Mouse (Mus musculus): ENCODE results near the gene Srd5a1. TPM values are rescaled to one million over a fixed set of nuclear protein-coding genes. Genes with fewer than 3 reads are reported as not detected.
"Not testable (repeated sequence)": the region's sequence is repeated elsewhere in the genome, so short reads cannot be mapped to it uniquely, and the experiment has no call there.

Srd5a1 gene
- polyA plus RNA-seq, 1 experiment from 2014 or later, result 26.7 TPM

DNA sequence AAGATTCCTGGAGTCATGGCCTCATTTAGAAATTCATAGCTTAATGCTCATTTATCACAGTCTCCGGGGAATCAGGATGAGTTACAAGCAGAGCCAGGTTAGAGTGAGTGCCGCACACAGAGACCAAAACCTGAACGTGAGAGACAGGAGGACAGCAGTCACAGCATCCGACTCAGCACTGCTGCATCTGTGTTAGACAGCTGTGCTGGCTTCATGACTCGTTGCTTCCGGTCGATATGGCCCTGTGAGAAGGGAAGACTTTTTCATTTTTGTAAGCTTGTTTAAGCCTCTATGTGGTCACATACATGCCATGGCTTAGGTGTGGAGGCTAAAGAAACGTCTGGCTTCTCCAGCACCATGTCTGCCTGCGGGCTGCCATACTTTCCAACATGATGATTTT lies 26.4 kb upstream of the Srd5a1 start:
- no peaks in the 10 kb centered on the region for H3K9me3 ChIP-seq (replicated peaks)
- H3K4me1 ChIP-seq, result no peaks in the 10 kb centered on the region
- no peak overlapping the region for H3K9ac ChIP-seq
- no peaks in the 10 kb centered on the region for H3K27me3 ChIP-seq
- no peak overlapping the region for H3K27ac ChIP-seq
- no peak overlapping the region for H3K4me2 ChIP-seq (replicated peaks)
- H3K36me3 ChIP-seq, result peaks cover 69% of the 10 kb centered on the region
- WGBS, result 92% methylated on average over 9 of the region's 9 CpGs
- ATAC-seq (ENCODE audit: low FRiP score), result no peak
- no peak overlapping the region for H3K4me3 ChIP-seq

DNA sequence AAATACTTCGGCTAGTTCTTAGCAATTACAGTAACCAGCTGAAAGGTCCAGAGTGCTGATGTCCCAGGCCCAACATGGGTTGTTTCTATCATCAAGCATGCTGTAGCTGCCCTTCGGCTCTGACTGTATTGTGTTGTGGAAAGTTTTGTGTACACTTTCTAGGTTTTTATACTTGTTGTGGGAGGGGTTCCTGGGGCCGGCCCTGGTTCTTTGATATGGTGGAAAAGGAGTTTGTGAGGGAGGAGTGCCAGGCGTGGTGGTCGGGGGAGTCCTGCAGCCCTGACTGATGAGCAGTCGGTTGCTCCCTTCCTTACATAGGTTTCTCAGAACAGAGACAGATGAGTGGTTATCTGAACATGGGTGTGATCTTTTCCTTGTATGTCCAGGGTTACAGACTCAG lies 25.6 kb upstream of the Srd5a1 start:
- Histone ChIP-seq H3K36me3 (peaks cover 77% of the 10 kb centered on the region), H3K9ac (no peak overlapping the region)
- 88% methylated on average over 6 of the region's 6 CpGs for WGBS

DNA sequence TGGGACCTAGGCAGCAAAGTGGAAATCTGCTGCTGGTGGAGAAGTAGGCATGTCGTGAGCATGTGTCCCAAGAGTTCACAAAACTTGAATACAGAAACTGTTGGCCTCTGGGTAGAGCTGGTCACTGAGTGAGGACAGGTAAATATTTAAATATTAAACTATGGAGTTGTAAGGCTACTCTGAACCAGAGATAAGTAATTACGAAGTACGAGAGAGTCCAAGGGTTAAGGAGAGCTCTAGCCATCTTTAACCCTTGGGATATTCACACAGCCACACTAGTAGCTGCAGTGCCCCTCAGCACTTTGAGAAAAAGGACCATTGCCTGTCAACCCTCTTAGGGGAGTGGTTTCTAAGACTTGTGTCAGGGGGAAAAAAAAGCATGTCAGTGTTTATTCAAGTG lies 25.1 kb upstream of the Srd5a1 start:
- no peak for ATAC-seq (ENCODE audit: low FRiP score)
- no peak overlapping the region for H3K27ac ChIP-seq
- H3K4me2 ChIP-seq (replicated peaks), result no peak overlapping the region
- 96% methylated on average over 3 of the region's 3 CpGs for WGBS
- no peaks in the 10 kb centered on the region for H3K27me3 ChIP-seq
- no peak overlapping the region for H3K9ac ChIP-seq
- H3K4me1 ChIP-seq, result no peaks in the 10 kb centered on the region
- no peak overlapping the region for H3K4me3 ChIP-seq
- H3K36me3 ChIP-seq, result peaks cover 81% of the 10 kb centered on the region
- no peaks in the 10 kb centered on the region for H3K9me3 ChIP-seq (replicated peaks)

More for the DNA sequence above, 25.6 kb upstream of the Srd5a1 start:
- no peak for ATAC-seq (ENCODE audit: low FRiP score)
- no peaks in the 10 kb centered on the region for H3K9me3 ChIP-seq (replicated peaks)
- no peak overlapping the region for H3K27ac ChIP-seq
- no peak overlapping the region for H3K4me3 ChIP-seq
- no peaks in the 10 kb centered on the region for H3K4me1 ChIP-seq
- H3K27me3 ChIP-seq, result no peaks in the 10 kb centered on the region
- no peak overlapping the region for H3K4me2 ChIP-seq (replicated peaks)

DNA sequence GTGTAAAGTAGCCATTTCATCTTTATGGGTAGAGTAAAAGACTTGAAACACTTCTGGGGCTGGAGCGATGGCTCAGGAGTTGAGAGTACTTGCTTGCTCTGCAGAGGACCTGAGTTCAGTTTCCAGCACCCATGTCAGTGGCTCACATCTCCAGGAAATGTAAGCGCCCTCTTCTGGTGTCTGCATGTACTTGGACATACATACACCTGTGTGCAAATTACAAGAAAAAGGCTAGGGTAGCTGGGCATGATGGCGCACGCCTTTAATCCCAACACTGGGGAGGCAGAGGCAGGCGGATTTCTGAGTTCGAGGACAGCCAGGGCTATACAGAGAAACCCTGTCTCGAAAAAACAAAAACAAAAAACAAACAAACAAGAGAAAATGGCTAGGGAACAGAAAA lies 24.6 kb upstream of the Srd5a1 start:
- ATAC-seq (ENCODE audit: low FRiP score); H3K9me3 ChIP-seq (replicated peaks); H3K4me2 ChIP-seq (replicated peaks); H3K4me1 ChIP-seq; H3K27me3 ChIP-seq; H3K9ac ChIP-seq; H3K27ac ChIP-seq; H3K4me3 ChIP-seq: not testable (repeated sequence)
- 97% methylated on average over 7 of the region's 7 CpGs for WGBS
- H3K36me3 ChIP-seq, result peaks cover 87% of the 10 kb centered on the region

DNA sequence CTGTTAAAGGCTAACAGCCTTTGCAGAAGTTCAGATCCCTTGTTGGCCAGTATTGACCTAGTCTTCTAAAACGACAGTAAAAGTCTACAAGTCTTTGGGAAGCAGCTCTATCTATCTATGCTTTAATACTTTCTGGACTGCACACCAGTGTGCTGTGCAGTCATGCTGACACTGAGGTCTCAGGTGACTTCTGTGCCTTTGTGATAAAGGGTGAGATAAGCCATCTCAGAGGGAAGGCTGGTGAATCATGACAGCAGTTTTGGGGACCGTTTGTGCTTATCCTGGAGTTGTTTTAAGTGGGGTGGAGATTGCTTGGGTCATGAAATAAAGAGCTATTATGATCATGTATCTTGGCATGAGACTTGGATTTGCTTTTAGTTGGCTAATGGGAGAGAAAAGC lies 22.7 kb upstream of the Srd5a1 start:
- H3K4me2 ChIP-seq (replicated peaks), result no peak overlapping the region
- H3K4me1 ChIP-seq, result no peaks in the 10 kb centered on the region
- no peak overlapping the region for H3K4me3 ChIP-seq
- no peaks in the 10 kb centered on the region for H3K9me3 ChIP-seq (replicated peaks)
- H3K9ac ChIP-seq, result no peak overlapping the region
- ATAC-seq (ENCODE audit: low FRiP score), result no peak
- peaks cover 94% of the 10 kb centered on the region for H3K36me3 ChIP-seq
- no peak overlapping the region for H3K27ac ChIP-seq
- no peaks in the 10 kb centered on the region for H3K27me3 ChIP-seq
- 93% methylated on average over 2 of the region's 2 CpGs for WGBS

DNA sequence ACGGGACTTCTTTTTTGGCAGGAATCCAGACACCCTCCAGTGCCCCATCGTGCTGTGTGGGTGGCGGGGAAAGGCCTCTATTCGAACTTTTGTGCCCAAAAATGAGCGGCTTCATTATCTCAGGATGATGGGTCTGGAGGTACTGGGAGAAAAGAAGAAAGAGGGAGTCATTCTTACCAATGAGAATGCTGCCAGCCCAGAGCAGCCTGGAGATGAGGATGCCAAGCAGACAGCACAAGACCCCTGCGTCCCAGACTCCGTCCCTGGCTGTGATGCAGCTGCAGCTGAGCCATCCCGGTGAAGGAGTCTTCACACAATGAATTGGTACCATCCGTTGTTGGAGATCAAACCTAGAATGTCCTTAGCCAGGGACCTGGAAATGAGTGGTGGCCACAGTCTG lies 22.3 kb upstream of the Srd5a1 start:
- H3K27ac ChIP-seq, result no peak overlapping the region
- WGBS, result 88% methylated on average over 9 of the region's 9 CpGs
- H3K4me1 ChIP-seq, result no peaks in the 10 kb centered on the region
- no peaks in the 10 kb centered on the region for H3K27me3 ChIP-seq
- no peak for ATAC-seq (ENCODE audit: low FRiP score)
- H3K4me2 ChIP-seq (replicated peaks), result no peak overlapping the region
- no peaks in the 10 kb centered on the region for H3K9me3 ChIP-seq (replicated peaks)
- H3K9ac ChIP-seq, result no peak overlapping the region
- H3K36me3 ChIP-seq, result peaks cover 97% of the 10 kb centered on the region
- no peak overlapping the region for H3K4me3 ChIP-seq

DNA sequence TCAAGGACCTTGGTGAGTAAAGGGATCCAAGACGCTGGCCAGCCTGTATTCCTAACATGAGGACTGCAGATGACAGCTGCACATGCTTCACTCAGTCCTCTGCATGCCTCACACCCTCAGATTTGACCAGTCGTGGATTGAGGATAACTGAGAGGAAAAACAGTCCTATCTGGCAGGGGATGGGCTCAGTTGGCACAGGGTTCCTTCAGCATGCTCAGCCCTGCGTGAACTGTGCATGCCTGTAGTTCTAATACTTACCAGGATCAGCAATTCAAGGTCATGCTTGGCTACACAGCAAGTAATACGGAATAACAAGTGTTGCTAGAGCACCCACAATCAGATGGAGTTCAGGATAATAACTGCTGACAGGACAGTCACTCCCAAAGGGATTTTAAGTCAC lies 20.4 kb upstream of the Srd5a1 start:
- no peak for ATAC-seq (ENCODE audit: low FRiP score)
- Histone ChIP-seq H3K9me3 (replicated peaks) (no peaks in the 10 kb centered on the region), H3K36me3 (peaks cover 100% of the 10 kb centered on the region), H3K4me1 (no peaks in the 10 kb centered on the region), H3K27ac (no peak overlapping the region), H3K4me3 (no peak overlapping the region), H3K9ac (no peak overlapping the region), H3K4me2 (replicated peaks) (no peak overlapping the region), H3K27me3 (no peaks in the 10 kb centered on the region)
- WGBS, result 89% methylated on average over 4 of the region's 4 CpGs

DNA sequence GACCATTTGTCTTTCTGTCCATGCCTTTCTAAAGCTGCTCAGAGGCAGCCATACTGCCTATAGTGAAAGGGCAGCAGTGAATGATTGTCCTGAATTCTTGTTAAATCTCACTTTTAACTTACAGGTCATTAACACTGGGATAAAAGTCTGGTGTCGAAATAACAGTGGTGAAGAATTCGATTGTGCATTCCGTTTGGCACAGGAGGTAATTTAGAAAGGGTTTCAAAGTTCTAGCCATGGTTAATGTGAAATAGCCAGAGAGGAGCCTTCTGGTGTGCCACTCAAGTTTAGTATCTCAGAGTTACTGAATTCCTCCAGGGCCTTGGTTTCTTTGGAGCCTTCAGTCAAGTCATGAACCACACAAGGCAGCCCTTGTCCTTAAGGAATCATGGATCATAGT lies 19.9 kb upstream of the Srd5a1 start:
- Histone ChIP-seq H3K4me1 (no peaks in the 10 kb centered on the region), H3K27me3 (no peaks in the 10 kb centered on the region), H3K36me3 (peaks cover 100% of the 10 kb centered on the region), H3K4me2 (replicated peaks) (no peak overlapping the region), H3K9me3 (replicated peaks) (no peaks in the 10 kb centered on the region), H3K27ac (no peak overlapping the region), H3K9ac (no peak overlapping the region), H3K4me3 (no peak overlapping the region)
- WGBS, result 86% methylated on average over 3 of the region's 3 CpGs
- ATAC-seq (ENCODE audit: low FRiP score), result no peak

DNA sequence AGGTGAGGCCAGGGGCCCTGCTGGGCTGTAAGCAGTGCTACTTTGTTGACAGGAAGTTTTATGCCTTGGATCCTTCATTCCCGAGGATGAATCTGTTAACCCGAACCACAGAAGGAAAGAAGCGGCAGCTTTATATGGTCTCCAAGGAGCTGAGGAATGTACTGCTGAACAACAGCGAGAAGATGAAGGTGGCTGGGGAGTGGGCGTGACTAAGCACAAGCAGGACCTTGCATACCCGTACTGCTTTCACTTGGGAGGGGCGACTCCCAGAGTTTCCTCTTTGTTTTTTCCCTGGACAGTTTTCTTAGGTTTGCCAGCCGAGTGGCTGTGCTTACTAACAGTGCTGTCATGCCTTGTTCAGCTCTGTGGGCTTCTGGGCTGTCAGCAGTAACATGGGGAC lies 19.3 kb upstream of the Srd5a1 start:
- WGBS, result 82% methylated on average over 8 of the region's 8 CpGs
- no peaks in the 10 kb centered on the region for H3K27me3 ChIP-seq
- no peak overlapping the region for H3K4me2 ChIP-seq (replicated peaks)
- no peaks in the 10 kb centered on the region for H3K4me1 ChIP-seq
- no peak; the same call in 1 of the 2 replicates for ATAC-seq (ENCODE audit: low FRiP score)
- H3K4me3 ChIP-seq, result no peak overlapping the region
- H3K9me3 ChIP-seq (replicated peaks), result no peaks in the 10 kb centered on the region
- no peak overlapping the region for H3K9ac ChIP-seq
- H3K27ac ChIP-seq, result no peak overlapping the region
- H3K36me3 ChIP-seq, result peaks cover 100% of the 10 kb centered on the region

DNA sequence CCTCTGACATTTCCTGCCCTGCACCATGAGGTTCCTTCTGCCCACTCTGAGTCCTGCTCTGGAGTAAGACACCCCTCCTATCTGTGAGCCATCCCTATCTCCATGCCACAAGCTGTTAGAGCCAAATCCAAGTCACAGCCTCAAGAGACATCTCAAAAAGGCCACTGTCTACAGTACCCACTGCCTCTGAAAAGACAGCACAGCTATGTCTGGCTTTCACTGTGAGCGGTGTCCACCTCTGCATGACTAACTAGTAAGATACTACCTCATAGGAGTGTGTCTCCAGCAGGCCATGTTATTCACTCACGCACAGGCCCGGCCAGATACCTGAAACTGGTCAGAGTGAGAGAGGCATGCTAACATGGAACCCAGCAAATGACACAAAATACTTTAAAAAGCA lies 16.7 kb upstream of the Srd5a1 start:
- ATAC-seq (ENCODE audit: low FRiP score), result no peak
- Histone ChIP-seq H3K9me3 (replicated peaks) (no peaks in the 10 kb centered on the region), H3K9ac (no peak overlapping the region), H3K4me1 (no peaks in the 10 kb centered on the region), H3K4me3 (no peak overlapping the region), H3K4me2 (replicated peaks) (no peak overlapping the region), H3K27me3 (no peaks in the 10 kb centered on the region), H3K36me3 (peaks cover 100% of the 10 kb centered on the region), H3K27ac (no peak overlapping the region)
- WGBS, result 96% methylated on average over 3 of the region's 3 CpGs

DNA sequence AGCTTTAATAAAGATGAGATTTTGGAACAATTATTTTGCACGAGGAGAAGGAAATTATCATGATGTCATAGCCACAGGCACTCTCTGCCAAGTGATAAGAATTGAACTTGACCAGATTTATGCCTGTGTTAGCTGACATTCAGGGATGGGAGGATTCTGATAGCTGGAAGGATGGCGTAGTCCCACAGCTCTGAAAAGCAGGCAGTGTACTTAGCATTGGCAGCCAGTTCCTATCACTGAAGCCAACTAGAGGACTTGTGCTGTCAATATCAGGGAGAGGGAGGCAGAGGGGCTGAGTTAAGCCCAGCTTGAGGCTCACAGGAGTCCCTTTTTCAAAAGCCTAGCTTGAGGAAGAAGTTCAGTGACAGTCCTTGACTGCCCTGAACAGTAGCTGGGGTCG lies 13.3 kb upstream of the Srd5a1 start:
- Histone ChIP-seq H3K4me3 (no peak overlapping the region), H3K27me3 (no peaks in the 10 kb centered on the region), H3K4me1 (no peaks in the 10 kb centered on the region), H3K4me2 (replicated peaks) (no peak overlapping the region), H3K36me3 (peaks cover 89% of the 10 kb centered on the region), H3K9me3 (replicated peaks) (no peaks in the 10 kb centered on the region), H3K9ac (no peak overlapping the region), H3K27ac (no peak overlapping the region)
- 98% methylated on average over 3 of the region's 3 CpGs for WGBS
- no peak for ATAC-seq (ENCODE audit: low FRiP score)

DNA sequence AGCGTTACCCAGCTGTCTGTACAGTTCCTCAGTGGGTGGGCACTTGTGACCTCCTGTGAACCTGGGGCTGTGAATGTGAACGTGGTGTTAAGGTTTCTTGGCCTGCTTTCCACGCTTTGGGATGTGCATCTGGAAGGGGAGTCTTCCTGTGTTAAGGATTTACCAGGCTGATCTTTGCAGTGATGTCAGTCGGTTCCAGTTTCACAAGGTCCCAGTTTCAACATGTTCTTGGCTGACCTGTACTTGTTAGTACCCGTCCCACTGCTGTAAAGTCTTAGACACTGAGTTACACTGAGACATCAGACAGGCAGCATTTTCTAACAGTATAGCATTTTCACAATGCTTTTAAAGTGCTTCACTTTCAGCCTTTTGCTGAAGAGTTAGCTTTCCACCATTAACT lies 12.6 kb upstream of the Srd5a1 start:
- Histone ChIP-seq H3K9ac (no peak overlapping the region), H3K4me3 (no peak overlapping the region), H3K27ac (no peak overlapping the region), H3K4me2 (replicated peaks) (no peak overlapping the region), H3K27me3 (no peaks in the 10 kb centered on the region), H3K36me3 (peaks cover 89% of the 10 kb centered on the region), H3K4me1 (no peaks in the 10 kb centered on the region), H3K9me3 (replicated peaks) (no peaks in the 10 kb centered on the region)
- ATAC-seq (ENCODE audit: low FRiP score), result no peak
- 79% methylated on average over 5 of the region's 5 CpGs for WGBS

DNA sequence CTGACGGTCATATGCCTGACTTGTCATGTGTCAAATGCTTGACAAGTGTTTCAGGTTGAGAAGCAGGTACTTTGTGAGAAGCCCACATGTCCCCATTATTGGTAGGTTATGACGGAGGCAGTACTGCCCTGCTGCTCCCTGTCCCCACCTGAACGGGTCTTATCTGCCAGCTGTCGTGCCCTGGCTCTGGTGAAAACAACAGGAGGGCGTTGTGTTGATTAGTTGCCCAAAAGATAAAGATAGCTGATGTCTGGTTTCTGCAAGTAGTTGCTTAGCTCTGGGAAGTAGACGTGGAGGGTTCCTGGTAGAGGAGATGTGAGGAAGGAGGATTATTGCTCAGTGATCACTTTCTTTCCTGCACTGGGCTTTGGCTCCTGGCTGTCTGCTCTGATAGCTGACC lies 5.5 kb upstream of the Srd5a1 start:
- Histone ChIP-seq H3K27ac (no peak overlapping the region), H3K27me3 (no peaks in the 10 kb centered on the region), H3K9me3 (replicated peaks) (no peaks in the 10 kb centered on the region), H3K4me1 (peaks cover 9% of the 10 kb centered on the region), H3K4me3 (no peak overlapping the region), H3K4me2 (replicated peaks) (no peak overlapping the region), H3K9ac (no peak overlapping the region), H3K36me3 (peaks cover 69% of the 10 kb centered on the region)
- ATAC-seq (ENCODE audit: low FRiP score), result no peak
- 89% methylated on average over 6 of the region's 6 CpGs for WGBS

DNA sequence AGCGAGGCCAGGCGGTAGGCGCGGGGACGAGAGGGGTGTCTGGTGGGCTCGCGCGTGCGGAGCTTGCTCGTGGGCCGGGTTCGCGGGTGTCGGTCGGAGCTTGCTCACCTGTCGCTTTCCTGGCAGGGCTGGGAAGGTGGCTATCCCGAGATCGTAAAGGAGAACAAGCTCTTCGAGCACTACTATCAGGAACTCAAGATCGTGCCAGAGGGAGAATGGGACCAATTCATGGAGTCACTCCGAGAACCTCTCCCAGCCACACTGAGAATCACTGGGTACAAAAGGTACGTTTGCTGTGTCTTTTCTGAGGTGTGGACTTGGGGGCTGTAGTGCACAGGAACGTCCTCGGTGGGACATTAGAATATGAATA lies 918 bp upstream of the Srd5a1 start:
- Histone ChIP-seq H3K27ac (no peak overlapping the region), H3K4me1 (peaks cover 13% of the 10 kb centered on the region), H3K27me3 (no peaks in the 10 kb centered on the region), H3K4me2 (replicated peaks) (peak overlapping the region; percentile 80), H3K9ac (peak overlapping the region; percentile 75), H3K9me3 (replicated peaks) (no peaks in the 10 kb centered on the region), H3K36me3 (peaks cover 31% of the 10 kb centered on the region), H3K4me3 (peak overlapping the region; percentile 95)
- no peak for ATAC-seq (ENCODE audit: low FRiP score)
- under 1% methylated on average over 24 of the region's 24 CpGs for WGBS
